Mouse (Mus musculus) cortical plate, adult 2 months (tissue): Measurements from ENCODE around the gene Ahsg.

Source experiments
- CTCF ChIP-seq: fragments of 200-500 bp; IDR thresholded peaks from 2 replicates; pipeline ENCODE4 v1.5.1; 2011; ENCODE audit warnings: mild to moderate bottlenecking, control low read depth, low read length; ENCODE audit not compliant: insufficient read depth; ENCODE audit errors: extremely low read depth
- POLR2A ChIP-seq: fragments of 200-500 bp; IDR thresholded peaks from 2 replicates; pipeline ENCODE4 v1.6.1; 2011; ENCODE audit warnings: mild to moderate bottlenecking, low read length, control low read depth; ENCODE audit not compliant: insufficient read depth; ENCODE audit errors: extremely low read depth

- TF ChIP-seq POLR2A (no peak), CTCF (no peak)
Observed at GRCm38 (mm10) chr16:22856773-22857172, 34.3 kb upstream of the Ahsg start.
